Mouse (Mus musculus) ES-E14 (cell line): Measurements from ENCODE around the gene Apoh.

Source experiments
- HCFC1 ChIP-seq: IDR thresholded peaks from 2 replicates; pipeline ENCODE4 v1.6.1; 2012; ENCODE audit warnings: low read length, inconsistent platforms, borderline replicate concordance; ENCODE audit not compliant: insufficient read depth
- MAFK ChIP-seq: IDR thresholded peaks from 2 replicates; pipeline ENCODE4 v1.6.1; 2014; ENCODE audit warnings: mild to moderate bottlenecking, low read depth, low read length, inconsistent platforms; ENCODE audit not compliant: insufficient read depth
- ZNF384 ChIP-seq: IDR thresholded peaks from 2 replicates; pipeline ENCODE4 v1.6.1; 2012; ENCODE audit warnings: low read depth, low read length, inconsistent platforms

GRCm38 (mm10) chr11:108367046-108367445 lies 23.9 kb downstream of the Apoh start:
- TF ChIP-seq ZNF384 (no peak), HCFC1 (no peak), MAFK (no peak)
